Mouse (Mus musculus) MEL (cell line): ENCODE data around the gene Fbf1. TPM values are rescaled to one million over a fixed set of nuclear protein-coding genes. Genes with fewer than 3 reads are reported as not detected.

Experiments
- DNase-seq: peaks from one replicate; pipeline ENCODE4 v3.0.0; 2011; ENCODE audit warnings: low read depth, low spot score
- H3K27ac ChIP-seq: 2 replicates; pipeline ENCODE4 v1.5.1; 2012; ENCODE audit warnings: low read depth, mild to moderate bottlenecking, control low read depth, low read length, moderate library complexity; ENCODE audit not compliant: control insufficient read depth
- H3K27me3 ChIP-seq, 2 experiments: fragments of 150-350 bp in 1 of 2; sonication (generic) in 1 of 2; 2 replicates each; pipeline ENCODE4 v1.6.1; 2012; ENCODE audit warnings: low read length in 2 of 2, mild to moderate bottlenecking in 2 of 2, improper control_type of control experiment in 1 of 2, moderate library complexity in 1 of 2; ENCODE audit not compliant: insufficient read depth in 2 of 2, control insufficient read depth in 1 of 2
- H3K36me3 ChIP-seq, 2 experiments: 2 replicates each; pipeline ENCODE4 v1.6.1; 2012 to 2014; ENCODE audit warnings: low read length in 2 of 2, improper control_type of control experiment in 1 of 2, inconsistent platforms in 1 of 2, mild to moderate bottlenecking in 1 of 2; ENCODE audit not compliant: insufficient read depth in 2 of 2, control insufficient read depth in 1 of 2
- H3K4me1 ChIP-seq, 2 experiments: fragments of 150-350 bp in 1 of 2; sonication (generic) in 1 of 2; 2 replicates each; pipeline ENCODE4 v1.6.1; 2012; ENCODE audit warnings: low read length in 2 of 2, improper control_type of control experiment in 1 of 2, mild to moderate bottlenecking in 1 of 2; ENCODE audit not compliant: insufficient read depth in 2 of 2, control insufficient read depth in 1 of 2
- H3K4me3 ChIP-seq, 2 experiments: fragments of 150-350 bp in 1 of 2; sonication (generic) in 1 of 2; 2 replicates each; pipeline ENCODE4 v1.5.1; 2012; ENCODE audit warnings: low read depth in 2 of 2, low read length in 2 of 2, mild to moderate bottlenecking in 2 of 2, moderate library complexity in 2 of 2, control low read depth in 1 of 2, improper control_type of control experiment in 1 of 2; ENCODE audit not compliant: control insufficient read depth in 1 of 2, insufficient read depth in 1 of 2
- H3K79me2 ChIP-seq: 2 replicates; pipeline ENCODE4 v1.6.1; 2012; ENCODE audit warnings: mild to moderate bottlenecking, low read length, moderate library complexity; ENCODE audit not compliant: control insufficient read depth, poor library complexity, insufficient read depth
- H3K9ac ChIP-seq: 2 replicates; pipeline ENCODE4 v1.6.1; 2012; ENCODE audit warnings: low read depth, mild to moderate bottlenecking, control low read depth, low read length, moderate library complexity; ENCODE audit not compliant: control insufficient read depth, poor library complexity, severe bottlenecking
- H3K9me3 ChIP-seq: fragments of 150-350 bp; sonication (generic); replicated peaks from 2 replicates; pipeline ENCODE4 v1.6.1; 2012; ENCODE audit warnings: mild to moderate bottlenecking, low read length, improper control_type of control experiment, moderate library complexity; ENCODE audit not compliant: insufficient read depth
- BHLHE40 ChIP-seq: IDR thresholded peaks from 2 replicates; pipeline ENCODE4 v1.6.1; 2012; ENCODE audit warnings: low read depth, mild to moderate bottlenecking, inconsistent platforms, low read length, improper control_type of control experiment, borderline replicate concordance
- CHD1 ChIP-seq: IDR thresholded peaks from 2 replicates; pipeline ENCODE4 v1.6.1; 2012; ENCODE audit warnings: low read depth, mild to moderate bottlenecking, inconsistent platforms, low read length, improper control_type of control experiment
- CHD2 ChIP-seq: IDR thresholded peaks from 2 replicates; pipeline ENCODE4 v1.6.1; 2011; ENCODE audit warnings: low read length, improper control_type of control experiment
- CTCF ChIP-seq, 3 experiments: IDR thresholded peaks in 2 of 3; conservative IDR thresholded peaks in 1 of 3; 2 replicates each; pipeline ENCODE4 v1.5.1; 2011 to 2012; ENCODE audit warnings: low read length in 3 of 3, low read depth in 2 of 3, mild to moderate bottlenecking in 2 of 3, improper control_type of control experiment in 1 of 3, inconsistent platforms in 1 of 3, mixed read lengths in 1 of 3, moderate library complexity in 1 of 3; ENCODE audit not compliant: control insufficient read depth in 1 of 3, insufficient read depth in 1 of 3, poor library complexity in 1 of 3, severe bottlenecking in 1 of 3
- E2F4 ChIP-seq: IDR thresholded peaks from 2 replicates; pipeline ENCODE4 v1.6.1; 2011; ENCODE audit warnings: low read depth, low read length, improper control_type of control experiment, borderline replicate concordance
- ELF1 ChIP-seq: IDR thresholded peaks from 2 replicates; pipeline ENCODE4 v1.6.1; 2014; ENCODE audit warnings: low read depth, mild to moderate bottlenecking, inconsistent platforms, low read length, improper control_type of control experiment, moderate library complexity
- EP300 ChIP-seq, 2 experiments: IDR thresholded peaks; 2 replicates each; pipeline ENCODE4 v1.6.1; 2011; ENCODE audit warnings: improper control_type of control experiment in 2 of 2, low read length in 2 of 2, low read depth in 1 of 2, mild to moderate bottlenecking in 1 of 2
- ETS1 ChIP-seq: IDR thresholded peaks from 2 replicates; pipeline ENCODE4 v1.6.1; 2012; ENCODE audit warnings: low read depth, mild to moderate bottlenecking, inconsistent platforms, low read length, improper control_type of control experiment, moderate library complexity
- GABPA ChIP-seq: IDR thresholded peaks from 2 replicates; pipeline ENCODE4 v1.6.1; 2012; ENCODE audit warnings: low read depth, mild to moderate bottlenecking, inconsistent platforms, low read length, improper control_type of control experiment, moderate library complexity
- GATA1 ChIP-seq: IDR thresholded peaks from 2 replicates; pipeline ENCODE4 v1.6.1; 2011; ENCODE audit warnings: low read depth, low read length, improper control_type of control experiment
- HCFC1 ChIP-seq: IDR thresholded peaks from 2 replicates; pipeline ENCODE4 v1.6.1; 2012; ENCODE audit warnings: low read depth, mild to moderate bottlenecking, inconsistent platforms, low read length, improper control_type of control experiment, moderate library complexity
- JUND ChIP-seq: IDR thresholded peaks from 2 replicates; pipeline ENCODE4 v1.6.1; 2011; ENCODE audit warnings: low read depth, mild to moderate bottlenecking, improper control_type of control experiment, low read length
- KAT2A ChIP-seq: conservative IDR thresholded peaks from 2 replicates; pipeline ENCODE4 v1.6.1; 2012; ENCODE audit warnings: low read depth, low read length, improper control_type of control experiment, inconsistent platforms
- MAFK ChIP-seq: IDR thresholded peaks from 2 replicates; pipeline ENCODE4 v1.6.1; 2011; ENCODE audit warnings: low read depth, mild to moderate bottlenecking, low read length, improper control_type of control experiment, borderline replicate concordance
- MAZ ChIP-seq: IDR thresholded peaks from 2 replicates; pipeline ENCODE4 v1.6.1; 2012; ENCODE audit warnings: low read depth, mild to moderate bottlenecking, inconsistent platforms, low read length, improper control_type of control experiment
- MEF2A ChIP-seq: IDR thresholded peaks from 2 replicates; pipeline ENCODE4 v1.6.1; 2014; ENCODE audit warnings: low read depth, mild to moderate bottlenecking, inconsistent platforms, low read length, improper control_type of control experiment; ENCODE audit not compliant: poor library complexity, insufficient replicate concordance, severe bottlenecking; ENCODE audit errors: extremely low read depth
- MXI1 ChIP-seq: IDR thresholded peaks from 2 replicates; pipeline ENCODE4 v1.6.1; 2011; ENCODE audit warnings: mild to moderate bottlenecking, low read depth, low read length, improper control_type of control experiment
- MYB ChIP-seq: IDR thresholded peaks from 2 replicates; pipeline ENCODE4 v1.6.1; 2011; ENCODE audit warnings: mild to moderate bottlenecking, low read depth, low read length, improper control_type of control experiment
- NELFE ChIP-seq: IDR thresholded peaks from 2 replicates; pipeline ENCODE4 v1.6.1; 2011; ENCODE audit warnings: low read depth, low read length, improper control_type of control experiment
- NRF1 ChIP-seq: IDR thresholded peaks from 2 replicates; pipeline ENCODE4 v1.6.1; 2014; ENCODE audit warnings: low read depth, mild to moderate bottlenecking, inconsistent platforms, low read length, improper control_type of control experiment, moderate library complexity; ENCODE audit not compliant: poor library complexity, insufficient read depth, severe bottlenecking
- POLR2A ChIP-seq, 2 experiments: IDR thresholded peaks; 2 replicates each; pipeline ENCODE4 v1.6.1; 2011 to 2012; ENCODE audit warnings: low read length in 2 of 2, mild to moderate bottlenecking in 2 of 2, control low read depth in 1 of 2, improper control_type of control experiment in 1 of 2, low read depth in 1 of 2, moderate library complexity in 1 of 2; ENCODE audit not compliant: control insufficient read depth in 1 of 2, insufficient read depth in 1 of 2, poor library complexity in 1 of 2
- POLR2AphosphoS2 ChIP-seq: IDR thresholded peaks from 2 replicates; pipeline ENCODE4 v1.6.1; 2011; ENCODE audit warnings: low read length, improper control_type of control experiment
- POLR2AphosphoS5 ChIP-seq: IDR thresholded peaks from 2 replicates; pipeline ENCODE4 v1.6.1; 2012; ENCODE audit warnings: low read depth, borderline replicate concordance, mild to moderate bottlenecking, inconsistent platforms, low read length, moderate library complexity, mixed read lengths
- RAD21 ChIP-seq: IDR thresholded peaks from 2 replicates; pipeline ENCODE4 v1.6.1; 2011; ENCODE audit warnings: mild to moderate bottlenecking, low read depth, low read length, improper control_type of control experiment
- SIN3A ChIP-seq: IDR thresholded peaks from 2 replicates; pipeline ENCODE4 v1.6.1; 2012; ENCODE audit warnings: low read length, improper control_type of control experiment, inconsistent platforms
- SMC3 ChIP-seq: IDR thresholded peaks from 2 replicates; pipeline ENCODE4 v1.6.1; 2011; ENCODE audit warnings: low read depth, low read length, improper control_type of control experiment
- TAL1 ChIP-seq: IDR thresholded peaks from 2 replicates; pipeline ENCODE4 v1.6.1; 2012; ENCODE audit warnings: mild to moderate bottlenecking, inconsistent platforms, low read length, moderate library complexity, mixed read lengths
- TBP ChIP-seq: IDR thresholded peaks from 2 replicates; pipeline ENCODE4 v1.8.0; 2011; ENCODE audit warnings: low read depth, low read length, improper control_type of control experiment
- TCF12 ChIP-seq: IDR thresholded peaks from 2 replicates; pipeline ENCODE4 v1.6.1; 2014; ENCODE audit warnings: low read depth, mild to moderate bottlenecking, inconsistent platforms, low read length, improper control_type of control experiment, moderate library complexity
- UBTF ChIP-seq: IDR thresholded peaks from 2 replicates; pipeline ENCODE4 v1.6.1; 2012; ENCODE audit warnings: low read depth, mild to moderate bottlenecking, inconsistent platforms, low read length, improper control_type of control experiment, moderate library complexity, borderline replicate concordance; ENCODE audit not compliant: insufficient read depth
- USF1 ChIP-seq: IDR thresholded peaks from 2 replicates; pipeline ENCODE4 v1.6.1; 2014; ENCODE audit warnings: low read depth, mild to moderate bottlenecking, inconsistent platforms, low read length, improper control_type of control experiment, moderate library complexity
- ZC3H11A ChIP-seq: IDR thresholded peaks from 2 replicates; pipeline ENCODE4 v1.6.1; 2012; ENCODE audit warnings: low read depth, mild to moderate bottlenecking, inconsistent platforms, low read length, improper control_type of control experiment
- ZKSCAN1 ChIP-seq: IDR thresholded peaks from 2 replicates; pipeline ENCODE4 v1.6.1; 2012; ENCODE audit warnings: low read depth, mild to moderate bottlenecking, inconsistent platforms, low read length, improper control_type of control experiment, moderate library complexity
- ZMIZ1 ChIP-seq: IDR thresholded peaks from 2 replicates; pipeline ENCODE4 v1.6.1; 2012; ENCODE audit warnings: low read depth, mild to moderate bottlenecking, inconsistent platforms, low read length, improper control_type of control experiment, moderate library complexity
- ZNF384 ChIP-seq: IDR thresholded peaks from 2 replicates; pipeline ENCODE4 v1.6.1; 2012; ENCODE audit warnings: low read depth, mild to moderate bottlenecking, inconsistent platforms, low read length, improper control_type of control experiment
- polyA plus RNA-seq, 2 experiments: library from polyadenylated mRNA; stranded (reverse) in 1 of 2; unstranded in 1 of 2; fragments of >175 nt in 1 of 2; fragments of >200 nt in 1 of 2; gene quantifications; 2 replicates each; pipeline versions ENCODE4 v1.2.1 to v1.2.4; 2012; ENCODE audit warnings: low replicate concordance in 2 of 2, low read depth in 1 of 2; ENCODE audit not compliant: insufficient read length in 2 of 2, insufficient read depth in 1 of 2, missing spikeins in 1 of 2
- total RNA-seq: library from RNA; depleted of rRNA; stranded (reverse); fragments of 300-350 nt; gene quantifications from 2 replicates; pipeline ENCODE4 v1.2.3, GENCODE M21; 2012

Gene Fbf1
- total and polyA plus RNA-seq, 3 experiments: 29.2 to 32.5 TPM; not detected in 1

GRCm38 (mm10) chr11:116096213-116097108, 71.5 kb downstream of the Fbf1 start:
- DNase-seq: peak; percentile 88
- Histone ChIP-seq H3K9me3 (no peaks in the 10 kb centered on the region), H3K27ac (peak overlapping the region; percentile 46), H3K79me2 (no peaks in the 10 kb centered on the region), H3K4me3 (no peak overlapping the region), H3K36me3 (peaks cover 0 to 37% of the 10 kb centered on the region in 2 experiments; a peak in 2 of 4 replicates), H3K27me3 (no peaks in the 10 kb centered on the region), H3K4me1 (peaks cover 14 to 37% of the 10 kb centered on the region in 2 experiments), H3K9ac (no peak overlapping the region)
- TF ChIP-seq POLR2A (IDR thresholded peaks at IDR 0.05; ENCODE audit: control insufficient read depth in 1 of 2, insufficient read depth in 1 of 2, low read depth in 1 of 2, low read length in 2 of 2, poor library complexity in 1 of 2) (no peak), ZKSCAN1 (peak; percentile 28; the same call in 1 of the 2 replicates), SIN3A (peak; percentile 50), CHD1 (0 out of 2 replicates have a peak, but pooled peaks have one; percentile 29), UBTF (no peak), EP300 (IDR thresholded peaks at IDR 0.05; ENCODE audit: low read depth in 1 of 2, low read length in 2 of 2) (0 out of 4 replicates have a peak, but pooled peaks of 1 of the 2 experiments have one; percentile 37), GATA1 (no peak), NRF1 (no peak), ETS1 (no peak), CTCF (IDR thresholded peaks at IDR 0.05 in 2 of 3, conservative IDR thresholded peaks at IDR 0.05 in 1 of 3; ENCODE audit: control insufficient read depth in 1 of 3, insufficient read depth in 1 of 3, low read depth in 2 of 3, low read length in 3 of 3, poor library complexity in 1 of 3, severe bottlenecking in 1 of 3) (peak; percentile 75 to 91 (median 83)), KAT2A (no peak), ZMIZ1 (no peak), POLR2AphosphoS2 (no peak), MYB (no peak), MXI1 (peak; percentile 31; the same call in 1 of the 2 replicates), E2F4 (no peak), CHD2 (no peak), SMC3 (peak; percentile 50), HCFC1 (0 out of 2 replicates have a peak, but pooled peaks have one; percentile 23), GABPA (no peak), MAZ (no peak), USF1 (0 out of 2 replicates have a peak, but pooled peaks have one; percentile 36), ELF1 (no peak), NELFE (no peak), ZNF384 (peak; percentile 91), TBP (no peak), JUND (no peak), ZC3H11A (no peak; the same call in 1 of the 2 replicates), TAL1 (no peak), POLR2AphosphoS5 (no peak), TCF12 (no peak), MAFK (no peak), RAD21 (peak; percentile 46), MEF2A (no peak), BHLHE40 (no peak)
